Mouse (Mus musculus) midbrain, embryonic 15.5 days (tissue): ENCODE measurements around the gene Klf3. TPM values are rescaled to one million over a fixed set of nuclear protein-coding genes. Genes with fewer than 3 reads are reported as not detected.

Source experiments
- ATAC-seq: fragments of 200-750 bp; cut with Nextera tagmentation; replicated peaks from 2 replicates; pipeline ENCODE4 v1.8.0; 2017; ENCODE audit warnings: moderate TSS enrichment
- H3K27ac ChIP-seq: fragments of 300-500 bp; sonication (generic); 2 replicates; pipeline ENCODE4 v1.5.1; 2015; ENCODE audit warnings: mild to moderate bottlenecking, inconsistent platforms
- H3K27me3 ChIP-seq: fragments of 300-500 bp; sonication (generic); replicated peaks from 2 replicates; pipeline ENCODE4 v1.6.1; 2015; ENCODE audit warnings: inconsistent platforms
- H3K36me3 ChIP-seq: fragments of 300-500 bp; sonication (generic); replicated peaks from 2 replicates; pipeline ENCODE4 v1.6.1; 2015; ENCODE audit warnings: inconsistent platforms
- H3K4me1 ChIP-seq: fragments of 300-500 bp; sonication (generic); 2 replicates; pipeline ENCODE4 v1.6.1; 2015; ENCODE audit warnings: inconsistent platforms
- H3K4me2 ChIP-seq: fragments of 300-500 bp; sonication (generic); 2 replicates; pipeline ENCODE4 v1.6.1; 2015; ENCODE audit warnings: inconsistent platforms, mild to moderate bottlenecking, moderate library complexity
- H3K4me3 ChIP-seq: fragments of 300-500 bp; sonication (generic); 2 replicates; pipeline ENCODE4 v1.5.1; 2015; ENCODE audit warnings: mild to moderate bottlenecking, inconsistent platforms
- H3K9ac ChIP-seq: fragments of 300-500 bp; sonication (generic); 2 replicates; pipeline ENCODE4 v1.6.1; 2015; ENCODE audit warnings: mild to moderate bottlenecking, inconsistent platforms
- H3K9me3 ChIP-seq: fragments of 300-500 bp; sonication (generic); 2 replicates; pipeline ENCODE4 v1.6.1; 2016; ENCODE audit warnings: inconsistent platforms
- WGBS: fragments of 180-500 bp; shearing (Covaris S2); methylation state at CpG from one replicate; pipeline ENCODE4 v1.1.7; 2015; ENCODE audit warnings: mixed read lengths; 5-methylcytosine and 5-hydroxymethylcytosine counted together
- polyA plus RNA-seq: library from polyadenylated mRNA; unstranded; fragments of >200 nt; fragmentation: Nextera tagmentation; extraction: Ambion mirVana; gene quantifications from 2 replicates; pipeline ENCODE4 v1.2.1, GENCODE M21; 2015

Gene Klf3
- polyA plus RNA-seq, 1 experiment from 2014 or later: 24.6 TPM

DNA sequence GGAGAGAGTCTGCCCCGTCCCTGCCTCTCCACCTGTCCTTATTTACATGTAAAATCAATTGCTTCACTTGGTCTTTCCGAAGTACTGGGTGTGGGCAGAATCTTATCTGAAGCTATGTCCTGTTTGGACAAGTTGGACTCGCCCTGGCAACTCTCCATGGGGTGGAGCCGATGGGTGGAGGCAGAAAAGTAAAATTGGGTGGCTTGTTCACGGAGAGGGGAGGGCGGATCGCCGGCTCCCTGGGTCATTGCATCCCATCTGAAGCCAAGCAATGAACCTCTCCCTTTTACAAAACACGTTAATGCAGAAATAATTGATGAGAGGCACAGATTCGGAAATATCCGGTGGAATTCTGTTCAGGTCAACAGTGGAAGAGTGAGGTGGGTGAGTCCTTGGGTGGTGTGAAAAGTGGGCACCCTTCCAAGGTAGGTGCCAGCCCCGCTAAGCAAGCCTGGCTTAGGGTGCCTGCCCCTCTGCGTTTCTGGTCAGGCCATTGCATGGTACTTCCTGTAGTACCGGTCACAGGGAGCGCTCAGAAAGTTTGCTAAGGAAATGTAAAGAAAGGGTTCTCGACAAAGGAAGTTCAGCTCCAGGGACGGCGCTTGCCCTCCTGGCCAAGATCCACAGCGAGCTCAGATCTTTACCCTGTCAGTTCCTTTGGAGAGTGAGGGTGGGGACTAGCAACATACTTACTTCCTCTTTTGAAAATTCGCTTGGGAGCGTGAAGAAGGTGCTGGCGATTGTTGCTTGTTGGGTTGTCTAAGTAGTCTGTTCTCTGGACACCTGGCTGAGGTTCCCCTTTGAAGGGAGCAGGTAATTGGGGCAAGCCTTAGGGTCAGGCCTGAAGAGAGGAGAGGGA lies 9.2 kb downstream of the Klf3 start:
- Histone ChIP-seq H3K27ac (peak overlapping the region; percentile 74; the same call in 1 of the 2 replicates), H3K4me2 (peak overlapping the region; percentile 24; the same call in 1 of the 2 replicates), H3K27me3 (no peaks in the 10 kb centered on the region), H3K36me3 (no peaks in the 10 kb centered on the region), H3K9me3 (no peaks in the 10 kb centered on the region), H3K4me3 (no peak overlapping the region), H3K9ac (no peak overlapping the region), H3K4me1 (peaks cover 25% of the 10 kb centered on the region)
- WGBS: 14% methylated on average over 22 of the region's 22 CpGs
- no peak for ATAC-seq

DNA sequence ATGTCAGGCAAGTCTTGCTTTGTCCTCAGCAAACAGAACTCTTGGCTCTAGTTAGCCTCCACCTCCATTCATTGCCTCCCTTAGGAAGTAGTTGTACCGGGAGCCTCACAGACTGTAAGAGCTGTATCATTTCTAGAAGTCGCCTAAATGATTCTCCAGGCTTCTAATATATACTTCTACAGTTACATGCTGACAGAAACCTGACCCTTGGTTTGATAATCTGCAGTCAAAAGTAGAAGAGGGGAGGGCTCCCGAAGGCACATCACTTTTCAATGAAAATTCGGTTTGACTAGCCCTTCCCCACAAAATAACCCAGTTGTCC lies 9.8 kb downstream of the Klf3 start:
- Histone ChIP-seq H3K27ac (0 out of 2 replicates have a peak overlapping the region, but pooled peaks have one; percentile 74), H3K27me3 (no peaks in the 10 kb centered on the region), H3K4me2 (no peak overlapping the region), H3K4me3 (no peak overlapping the region), H3K4me1 (peaks cover 25% of the 10 kb centered on the region), H3K9me3 (no peaks in the 10 kb centered on the region), H3K9ac (no peak overlapping the region), H3K36me3 (no peaks in the 10 kb centered on the region)
- ATAC-seq: no peak
- WGBS: 31% methylated on average over 4 of the region's 4 CpGs

GRCm38 (mm10) chr5:64813361-64813760 lies 10.2 kb downstream of the Klf3 start:
- Histone ChIP-seq H3K27ac (no peak overlapping the region), H3K27me3 (no peaks in the 10 kb centered on the region), H3K4me3 (no peak overlapping the region), H3K4me1 (peaks cover 25% of the 10 kb centered on the region), H3K9ac (no peak overlapping the region), H3K9me3 (no peaks in the 10 kb centered on the region), H3K4me2 (no peak overlapping the region), H3K36me3 (no peaks in the 10 kb centered on the region)
- WGBS: 11% methylated on average over 9 of the region's 9 CpGs
- 0 out of 2 replicates have a peak, but pooled peaks have one; percentile 18 for ATAC-seq

DNA sequence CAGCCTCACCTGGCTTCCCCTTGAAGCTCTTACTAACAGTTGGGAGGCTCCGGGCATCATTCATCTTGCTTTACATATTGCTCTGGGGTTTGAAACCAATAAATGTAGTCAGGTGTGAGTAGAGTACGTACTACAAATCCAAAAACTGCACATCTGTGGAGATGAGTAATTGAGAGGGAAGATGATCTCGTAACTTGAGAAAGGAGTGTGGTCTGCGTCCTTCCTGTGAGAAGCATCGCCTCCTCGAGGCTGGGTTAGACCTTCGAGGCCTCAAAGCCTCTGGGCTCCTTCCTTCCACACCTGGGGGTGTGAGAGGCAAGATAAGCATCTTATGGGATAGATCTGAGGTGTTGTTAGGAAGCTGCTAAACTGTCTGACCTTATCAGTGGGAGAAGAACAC lies 11.2 kb downstream of the Klf3 start:
- no peak overlapping the region for H3K4me3 ChIP-seq
- H3K4me1 ChIP-seq: peaks cover 25% of the 10 kb centered on the region

GRCm38 (mm10) chr5:64815631-64816030 lies 12.4 kb downstream of the Klf3 start:
- WGBS: 84% methylated on average over 8 of the region's 8 CpGs
- Histone ChIP-seq H3K4me2 (no peak overlapping the region), H3K27ac (no peak overlapping the region), H3K9me3 (no peaks in the 10 kb centered on the region), H3K36me3 (no peaks in the 10 kb centered on the region), H3K4me1 (peaks cover 24% of the 10 kb centered on the region), H3K27me3 (no peaks in the 10 kb centered on the region), H3K9ac (no peak overlapping the region), H3K4me3 (no peak overlapping the region)
- ATAC-seq: no peak

More for the DNA sequence above, 11.2 kb downstream of the Klf3 start:
- H3K4me2 ChIP-seq: no peak overlapping the region
- H3K27ac ChIP-seq: no peak overlapping the region
- H3K36me3 ChIP-seq: no peaks in the 10 kb centered on the region
- no peak for ATAC-seq
- H3K9me3 ChIP-seq: no peaks in the 10 kb centered on the region
- 91% methylated on average over 7 of the region's 7 CpGs for WGBS
- no peaks in the 10 kb centered on the region for H3K27me3 ChIP-seq
- no peak overlapping the region for H3K9ac ChIP-seq

DNA sequence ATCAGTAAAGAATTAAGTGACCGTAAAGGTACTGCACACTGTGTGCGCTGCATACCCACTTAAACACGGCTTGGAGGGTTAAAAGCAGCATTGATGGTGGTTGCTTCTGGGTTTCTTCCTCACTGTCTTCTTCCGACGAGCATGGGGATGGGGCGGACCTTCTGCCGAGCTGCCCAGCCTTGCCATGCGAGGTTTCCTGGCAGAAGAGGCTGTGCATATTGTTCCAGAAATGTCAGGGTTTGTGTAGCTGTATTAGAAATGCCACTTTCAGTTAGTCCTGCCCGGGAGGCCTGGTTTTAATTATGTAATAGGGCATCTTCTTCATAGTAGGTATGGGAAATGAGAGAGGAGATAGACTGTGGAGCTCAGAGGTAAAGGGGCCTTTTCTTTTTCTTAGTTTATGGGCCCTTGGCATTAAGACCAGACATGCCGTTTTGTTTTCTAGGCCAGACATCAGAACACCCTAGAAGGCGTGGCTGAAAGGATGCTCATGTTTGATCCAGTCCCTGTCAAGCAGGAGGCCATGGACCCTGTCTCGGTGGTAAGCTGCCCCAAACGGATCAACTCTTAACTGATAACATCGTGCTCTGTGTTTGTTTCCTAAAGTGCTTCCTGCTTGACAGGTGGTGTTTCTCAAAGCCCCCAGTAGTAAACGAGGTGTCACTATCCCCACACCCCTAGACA lies 13.2 kb downstream of the Klf3 start:
- no peaks in the 10 kb centered on the region for H3K36me3 ChIP-seq
- no peak overlapping the region for H3K27ac ChIP-seq
- no peak overlapping the region for H3K4me2 ChIP-seq
- no peaks in the 10 kb centered on the region for H3K9me3 ChIP-seq
- ATAC-seq: no peak
- no peak overlapping the region for H3K9ac ChIP-seq
- no peak overlapping the region for H3K4me3 ChIP-seq
- no peaks in the 10 kb centered on the region for H3K27me3 ChIP-seq
- WGBS: 81% methylated on average over 15 of the region's 15 CpGs
- H3K4me1 ChIP-seq: peaks cover 16% of the 10 kb centered on the region

DNA sequence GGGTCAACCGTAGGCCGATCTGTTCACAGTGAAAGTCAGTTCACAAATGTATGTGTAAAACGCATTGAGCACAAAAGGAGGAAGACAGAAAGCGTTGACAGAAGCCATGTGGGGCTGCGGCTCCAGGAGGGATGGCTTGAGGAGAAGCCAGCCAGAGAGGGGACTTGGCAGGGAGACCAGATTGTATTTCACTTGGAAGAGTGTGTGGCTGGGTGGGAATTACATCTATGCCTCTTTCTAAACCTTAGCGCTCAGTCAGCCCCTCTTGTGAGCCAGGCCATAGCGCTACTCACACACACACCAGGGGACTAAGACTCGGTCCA lies 13.7 kb downstream of the Klf3 start:
- peaks cover 11% of the 10 kb centered on the region for H3K4me1 ChIP-seq
- H3K27ac ChIP-seq: no peak overlapping the region
- no peaks in the 10 kb centered on the region for H3K36me3 ChIP-seq
- no peak overlapping the region for H3K4me2 ChIP-seq
- WGBS: 92% methylated on average over 8 of the region's 8 CpGs
- H3K9me3 ChIP-seq: no peaks in the 10 kb centered on the region
- no peak overlapping the region for H3K9ac ChIP-seq
- H3K4me3 ChIP-seq: no peak overlapping the region
- no peak for ATAC-seq
- H3K27me3 ChIP-seq: no peaks in the 10 kb centered on the region

DNA sequence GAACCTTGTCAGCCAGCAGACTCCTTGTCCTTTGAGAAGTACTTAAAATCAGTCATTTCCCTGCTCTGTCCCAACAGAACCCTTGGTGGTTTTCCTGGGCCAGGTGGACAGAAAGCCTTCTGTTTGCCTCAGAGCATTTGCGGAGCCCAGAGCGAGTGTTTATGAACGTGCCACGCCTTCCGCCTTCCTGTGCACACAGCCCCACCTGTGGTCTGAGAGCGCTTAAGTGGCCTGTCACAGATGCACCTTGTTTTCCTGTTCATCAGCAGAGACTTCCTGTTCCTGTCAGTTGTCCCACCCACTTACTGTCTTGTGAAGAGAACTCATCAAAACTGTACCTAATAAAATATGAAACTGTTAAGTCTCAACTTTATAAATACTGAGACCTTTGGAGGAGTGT lies 16.2 kb downstream of the Klf3 start:
- Histone ChIP-seq H3K27me3 (no peaks in the 10 kb centered on the region), H3K9ac (no peak overlapping the region), H3K9me3 (no peaks in the 10 kb centered on the region), H3K36me3 (0 out of 2 replicates have a peak, but pooled peaks cover 5% of the 10 kb centered on the region), H3K4me2 (no peak overlapping the region), H3K27ac (no peak overlapping the region), H3K4me3 (no peak overlapping the region), H3K4me1 (no peaks in the 10 kb centered on the region)
- WGBS: 95% methylated on average over 6 of the region's 6 CpGs
- no peak for ATAC-seq

DNA sequence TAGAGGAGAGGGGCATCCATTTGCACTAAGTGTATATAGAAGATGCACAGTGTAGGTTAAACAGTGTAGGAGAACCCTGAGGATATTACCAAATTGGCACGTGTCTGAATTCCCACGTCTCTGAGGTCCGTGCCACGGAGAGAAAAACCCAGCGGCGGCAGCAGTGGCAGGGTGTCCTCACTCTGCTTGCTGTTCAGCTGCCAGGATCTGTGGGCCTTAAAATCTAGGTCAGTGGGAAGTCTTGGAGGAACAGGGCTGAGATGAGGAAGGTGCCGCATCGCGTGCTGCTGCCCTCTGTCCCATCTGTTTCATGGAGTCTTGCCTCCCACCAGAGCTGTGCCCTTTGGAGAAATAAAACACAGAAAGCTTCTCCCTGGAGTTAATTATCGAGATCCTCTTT lies 16.9 kb downstream of the Klf3 start:
- Histone ChIP-seq H3K4me2 (no peak overlapping the region), H3K9me3 (no peaks in the 10 kb centered on the region), H3K36me3 (0 out of 2 replicates have a peak, but pooled peaks cover 5% of the 10 kb centered on the region), H3K4me1 (no peaks in the 10 kb centered on the region), H3K27ac (no peak overlapping the region), H3K4me3 (no peak overlapping the region), H3K9ac (no peak overlapping the region), H3K27me3 (no peaks in the 10 kb centered on the region)
- WGBS: 81% methylated on average over 10 of the region's 10 CpGs
- no peak for ATAC-seq

DNA sequence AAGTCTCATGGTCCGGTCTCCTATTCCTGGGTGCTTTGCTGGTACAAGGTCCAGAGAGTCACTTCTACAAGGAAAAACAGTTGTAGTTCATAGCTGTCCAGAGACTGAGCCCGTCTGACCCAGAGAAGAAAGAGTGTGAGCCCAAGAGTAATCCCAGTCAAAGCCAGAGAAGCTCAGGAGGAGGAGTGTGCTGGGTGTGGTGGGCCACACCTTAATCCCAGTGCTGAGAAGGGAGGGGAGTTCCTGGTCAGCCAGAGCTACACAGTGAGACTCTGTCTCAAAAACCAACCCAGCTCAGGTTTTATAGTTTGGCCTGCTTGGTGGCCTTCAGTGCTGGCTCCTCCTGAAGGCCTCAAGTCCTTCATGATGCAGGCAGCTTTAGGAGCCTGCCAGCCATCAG lies 18.1 kb downstream of the Klf3 start:
- WGBS: 92% methylated on average over 2 of the region's 2 CpGs
- no peak for ATAC-seq
- no peaks in the 10 kb centered on the region for H3K9me3 ChIP-seq
- no peaks in the 10 kb centered on the region for H3K27me3 ChIP-seq
- H3K27ac ChIP-seq: no peak overlapping the region
- H3K4me2 ChIP-seq: no peak overlapping the region
- 0 out of 2 replicates have a peak, but pooled peaks cover 5% of the 10 kb centered on the region for H3K36me3 ChIP-seq
- H3K4me3 ChIP-seq: no peak overlapping the region
- no peaks in the 10 kb centered on the region for H3K4me1 ChIP-seq
- no peak overlapping the region for H3K9ac ChIP-seq

- Histone ChIP-seq H3K27me3 (no peaks in the 10 kb centered on the region), H3K9ac (no peak overlapping the region), H3K4me3 (no peak overlapping the region), H3K36me3 (0 out of 2 replicates have a peak, but pooled peaks cover 5% of the 10 kb centered on the region), H3K27ac (no peak overlapping the region), H3K4me2 (no peak overlapping the region), H3K4me1 (no peaks in the 10 kb centered on the region), H3K9me3 (no peaks in the 10 kb centered on the region)
- no peak for ATAC-seq
- WGBS: 95% methylated on average over 24 of the region's 24 CpGs
These were observed 18.8 kb downstream of the Klf3 start for GRCm38 (mm10) chr5:64821964-64822363.

- H3K36me3 ChIP-seq: 0 out of 2 replicates have a peak, but pooled peaks cover 5% of the 10 kb centered on the region
These were observed 20.2 kb downstream of the Klf3 start for GRCm38 (mm10) chr5:64823431-64823830.

More at GRCm38 (mm10) chr5:64823431-64823830, 20.2 kb downstream of the Klf3 start:
- Histone ChIP-seq H3K27ac (no peak overlapping the region), H3K27me3 (no peaks in the 10 kb centered on the region), H3K9ac (no peak overlapping the region), H3K4me2 (no peak overlapping the region), H3K4me1 (no peaks in the 10 kb centered on the region), H3K9me3 (no peaks in the 10 kb centered on the region), H3K4me3 (no peak overlapping the region)
- 97% methylated on average over 11 of the region's 11 CpGs for WGBS
- no peak for ATAC-seq
